Mouse (Mus musculus): Measurements from ENCODE around the gene Tuba4a. TPM values are rescaled to one million over a fixed set of nuclear protein-coding genes. Genes with fewer than 3 reads are reported as not detected.
"Not testable (repeated sequence)": the region's sequence is repeated elsewhere in the genome, so short reads cannot be mapped to it uniquely, and the experiment has no call there.

The Tuba4a gene
- total RNA-seq, 2 experiments from 2014 or later: 546 to 642 TPM

DNA sequence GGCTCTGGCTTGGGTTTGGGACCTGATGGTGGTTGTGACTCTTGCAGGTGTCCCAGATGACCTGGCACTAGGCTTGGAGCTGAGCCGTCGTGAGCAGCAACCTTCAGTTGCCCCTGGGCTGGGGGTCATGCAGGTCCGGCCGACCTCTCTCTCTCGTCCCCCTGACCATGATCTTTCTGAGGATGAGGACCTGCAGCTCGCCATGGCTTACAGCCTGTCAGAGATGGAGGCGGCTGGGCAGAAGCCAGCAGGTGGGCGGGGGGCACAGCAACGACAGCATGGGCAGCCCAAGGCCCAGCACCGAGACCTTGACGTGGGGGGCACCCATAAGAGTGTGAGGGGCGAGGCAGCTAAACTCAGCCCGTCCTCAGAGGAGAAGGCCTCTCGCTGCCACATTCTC lies 23.7 kb upstream of the Tuba4a start:
- DNase-seq: no peak
- intact Hi-C loops (cut with DNase I): no loop called here

DNA sequence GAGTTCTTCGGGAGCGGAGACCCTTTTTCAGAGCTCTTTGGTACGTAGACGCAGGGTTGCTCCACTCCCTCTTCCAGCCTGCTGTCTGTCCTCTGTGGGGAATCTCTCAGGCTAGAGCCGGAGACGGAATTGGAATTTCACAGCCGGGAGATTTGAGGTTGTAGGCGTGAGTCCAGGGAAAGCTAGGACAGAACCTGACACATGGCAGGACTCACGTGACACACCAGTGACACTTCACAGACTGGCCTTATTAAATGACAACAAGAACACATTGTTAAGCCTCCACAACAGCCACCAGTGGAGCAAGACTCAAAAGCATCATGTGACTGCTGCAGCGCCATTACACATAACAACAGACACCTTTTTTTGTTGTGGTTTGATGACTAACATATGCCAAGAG lies 19.9 kb upstream of the Tuba4a start:
- no peak for DNase-seq
- intact Hi-C loops (cut with DNase I): no loop called here

DNA sequence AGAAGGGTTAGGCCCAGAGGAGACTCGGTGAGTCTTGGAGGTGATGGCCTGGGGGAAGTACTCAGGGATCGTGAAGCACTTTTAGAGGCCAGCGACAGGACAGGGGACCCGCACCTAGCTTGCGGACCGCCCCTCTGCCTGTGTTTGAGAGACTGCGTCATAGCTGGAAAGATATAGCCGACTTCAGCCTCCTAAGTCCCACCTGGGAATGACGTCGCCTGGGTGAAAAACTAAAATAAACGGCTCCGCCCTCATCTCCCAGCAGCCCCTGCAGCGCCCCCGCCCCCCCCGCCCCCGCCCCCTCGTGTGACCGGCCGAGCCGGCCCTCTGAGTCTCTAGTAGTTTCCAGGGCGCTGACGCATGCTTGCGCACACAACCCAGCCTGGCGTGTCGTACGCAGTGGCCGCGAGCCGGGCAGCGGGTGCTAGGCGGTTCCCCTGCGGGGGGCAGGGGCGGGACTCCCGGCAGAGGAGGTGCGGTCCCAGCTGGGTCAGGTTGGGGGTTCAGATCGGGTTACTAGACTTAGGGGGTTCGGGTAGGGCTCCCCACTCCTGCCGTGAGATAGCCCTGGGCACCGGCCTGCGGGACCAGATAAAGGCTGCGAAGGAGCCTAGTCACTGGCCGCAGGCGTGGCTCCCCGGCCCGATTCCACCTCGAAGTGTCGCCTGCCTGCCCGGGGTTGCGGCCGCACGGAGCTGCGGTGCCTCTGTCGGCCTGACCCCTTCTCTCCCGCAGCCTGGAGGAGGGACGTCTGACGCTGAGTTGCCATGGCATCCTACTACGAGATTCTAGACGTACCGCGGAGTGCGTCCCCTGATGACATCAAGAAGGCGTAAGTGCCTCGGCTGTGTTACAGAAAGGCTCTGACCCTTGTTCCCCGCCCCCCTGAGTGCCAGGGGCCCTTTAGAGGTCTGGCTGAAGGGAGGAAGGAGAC lies 16.7 kb upstream of the Tuba4a start, which contains the start of gene Dnajb2:
TSS of gene Dnajb2 (plus strand) at position 290 of the 934 bp plus-strand sequence.
- intact Hi-C loops (cut with DNase I): no loop called here
- peak; percentile 89 for DNase-seq

DNA sequence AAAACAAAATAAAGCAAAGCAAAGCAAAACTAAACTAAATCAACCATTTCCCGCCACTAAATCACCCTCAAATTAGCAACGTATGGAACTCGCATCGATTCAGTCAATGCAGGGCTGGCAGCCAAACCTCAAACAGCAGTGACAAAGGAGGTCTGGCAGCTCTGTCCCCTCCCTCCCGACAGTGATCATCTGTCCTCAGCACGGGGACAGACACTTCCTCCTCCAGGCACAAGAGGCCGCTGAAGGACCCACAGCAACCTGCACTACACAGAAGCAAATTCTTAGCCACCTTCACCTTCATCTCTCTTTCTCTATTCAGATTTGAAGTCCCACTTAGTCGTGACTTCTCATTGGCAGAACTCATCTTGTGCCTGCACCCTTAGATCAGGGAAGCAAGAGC lies 14.9 kb upstream of the Tuba4a start:
- DNase-seq: peak; percentile 63 to 70
- intact Hi-C loops (cut with DNase I): loop anchor here (2.0 kb wide), 1 partner anchor 18 kb away; no protein-coding TSS in a partner anchor

DNA sequence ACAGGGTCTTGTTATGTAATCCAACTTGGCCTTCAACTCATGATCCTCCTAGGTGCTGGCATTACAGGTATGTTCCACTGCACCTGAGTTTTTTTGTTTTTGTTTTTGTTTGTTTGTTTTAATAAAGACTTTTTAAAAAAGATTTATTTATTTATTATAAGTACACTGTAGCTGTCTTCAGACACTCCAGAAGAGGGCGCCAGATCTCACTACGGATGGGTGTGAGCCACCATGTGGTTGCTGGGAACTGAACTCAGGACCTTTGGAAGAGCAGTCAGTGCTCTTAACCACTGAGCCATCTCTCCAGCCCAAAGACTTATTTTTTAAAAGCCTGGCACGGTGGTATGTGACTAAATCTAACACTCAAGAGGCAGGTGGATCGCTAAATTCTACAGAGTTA lies 12.8 kb upstream of the Tuba4a start:
- intact Hi-C loops (cut with DNase I): not testable (repeated sequence)

DNA sequence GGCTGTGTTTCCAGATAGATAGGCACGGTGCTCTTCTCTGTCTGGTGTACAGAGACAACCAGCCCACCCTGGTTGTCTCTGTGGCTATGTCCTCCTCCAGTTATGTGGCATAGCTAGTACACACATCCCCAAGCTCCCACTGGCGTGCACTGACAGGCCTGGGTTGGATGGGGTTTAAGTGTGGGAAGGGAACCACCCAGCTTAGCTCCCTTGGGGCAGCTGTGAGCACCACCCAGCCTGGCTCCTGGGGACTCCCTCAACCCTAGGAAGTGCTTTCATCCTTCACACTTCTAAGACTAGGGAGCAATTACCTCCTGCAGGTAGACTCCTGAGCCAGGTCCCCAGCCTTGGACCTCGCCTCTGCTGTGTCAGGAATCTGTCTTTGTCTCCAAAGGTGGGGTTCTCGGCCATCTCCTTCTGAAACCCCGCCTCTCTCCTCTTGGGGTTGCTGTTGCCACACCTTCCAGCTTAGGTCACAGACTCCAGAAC lies 12.0 kb upstream of the Tuba4a start, which contains the start of gene A630095N17Rik:
TSS of gene A630095N17Rik (minus strand) at position 439 of the 489 bp plus-strand sequence.
- intact Hi-C loops (cut with DNase I): no loop called here

More for the DNA sequence above, 12.8 kb upstream of the Tuba4a start:
- DNase-seq: not testable (repeated sequence)

DNA sequence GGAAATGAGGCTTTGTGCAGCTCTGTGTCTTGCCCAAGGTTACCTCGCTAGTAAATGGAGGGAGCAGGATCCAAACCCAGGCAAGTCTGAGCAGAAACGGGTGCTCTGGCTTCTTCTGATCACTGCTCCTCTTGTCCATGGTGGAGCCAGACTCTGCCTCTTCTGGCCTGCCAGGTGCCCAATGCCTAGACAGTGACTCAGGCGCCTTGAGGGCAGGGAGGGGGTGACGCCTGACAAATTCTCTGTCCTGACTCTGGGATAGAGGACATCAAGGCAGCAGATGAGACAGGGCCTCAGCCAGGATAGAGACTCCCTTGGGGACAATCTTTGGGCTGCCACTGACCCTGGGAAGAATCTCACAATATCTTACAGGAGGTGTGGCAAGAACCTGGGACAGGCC lies 11.6 kb upstream of the Tuba4a start:
- DNase-seq: no peak
- intact Hi-C loops (cut with DNase I): no loop called here

More for the DNA sequence above, 12.0 kb upstream of the Tuba4a start, which contains the start of gene A630095N17Rik:
- no peak for DNase-seq

DNA sequence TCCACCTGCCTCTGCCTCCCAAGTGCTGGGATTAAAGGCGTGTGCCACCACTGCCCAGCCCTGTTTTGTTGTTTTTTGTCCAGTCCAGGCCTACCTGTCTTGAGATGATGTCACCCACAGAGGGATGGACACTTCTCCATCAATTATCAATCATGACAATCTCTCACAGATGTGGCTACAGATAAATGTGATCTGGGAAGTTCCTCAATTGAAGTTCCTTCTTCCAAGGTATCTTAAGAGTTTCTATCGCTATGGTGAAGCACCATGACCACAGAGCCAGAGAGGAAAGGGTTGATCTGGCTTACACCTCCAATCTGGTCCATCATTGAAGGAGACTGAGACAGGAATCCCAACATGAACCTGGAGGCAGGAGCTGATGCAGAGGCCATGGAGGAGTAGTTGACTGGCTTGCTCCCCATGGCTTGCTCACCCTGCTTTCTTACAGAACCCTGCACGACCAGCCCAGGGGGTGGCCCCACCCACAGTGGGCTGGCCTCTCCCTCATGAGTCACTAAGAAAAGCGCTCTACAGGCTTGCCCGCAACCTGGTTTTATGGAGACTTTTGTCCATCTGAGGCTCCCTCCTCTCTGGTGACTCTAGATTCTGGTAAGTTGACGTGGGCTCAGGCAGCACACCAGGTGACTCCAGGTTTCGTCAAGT lies 10.8 kb upstream of the Tuba4a start:
- intact Hi-C loops (cut with DNase I): no loop called here
- DNase-seq: no peak

DNA sequence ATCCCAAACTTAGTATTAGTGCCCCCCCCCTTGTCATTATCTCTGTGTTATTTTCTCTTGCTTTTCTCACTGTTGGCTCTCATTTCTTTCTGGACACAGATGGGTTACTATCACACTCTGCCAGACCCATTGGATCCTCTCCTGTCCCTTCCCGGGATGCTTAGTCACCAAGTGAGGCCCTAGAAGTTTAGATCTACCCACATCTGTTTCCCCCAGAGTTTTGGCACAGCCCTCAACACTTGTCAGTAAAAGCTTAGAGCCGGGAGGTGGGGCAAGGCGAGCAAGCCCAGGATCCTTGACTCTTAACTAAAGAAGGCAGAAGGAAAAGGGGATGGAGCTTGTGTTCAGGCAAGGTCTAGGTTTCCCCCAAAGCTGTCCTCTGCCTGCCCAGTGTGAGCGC lies 9.5 kb upstream of the Tuba4a start:
- intact Hi-C loops (cut with DNase I): no loop called here
- DNase-seq: no peak

DNA sequence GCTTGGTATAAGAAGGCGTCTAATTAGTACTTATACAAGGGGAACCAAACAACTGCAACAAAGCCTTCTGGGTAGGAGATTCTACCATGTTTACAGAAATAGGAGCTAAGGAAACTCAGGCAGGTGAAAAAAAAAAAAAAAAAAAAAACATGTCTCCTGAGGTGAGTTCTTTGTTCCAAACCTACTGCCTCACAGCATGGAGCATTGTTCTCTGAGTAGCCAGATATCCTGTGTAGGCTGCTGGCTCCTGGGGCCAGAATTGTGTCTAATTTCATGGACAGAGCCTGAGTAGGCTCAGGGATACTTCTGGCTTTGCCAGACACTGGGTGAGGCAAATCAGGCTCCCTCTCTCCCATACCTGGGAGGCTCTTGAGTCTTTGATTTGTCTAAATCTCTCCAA lies 8.0 kb upstream of the Tuba4a start:
- intact Hi-C loops (cut with DNase I): no loop called here
- DNase-seq: no peak

DNA sequence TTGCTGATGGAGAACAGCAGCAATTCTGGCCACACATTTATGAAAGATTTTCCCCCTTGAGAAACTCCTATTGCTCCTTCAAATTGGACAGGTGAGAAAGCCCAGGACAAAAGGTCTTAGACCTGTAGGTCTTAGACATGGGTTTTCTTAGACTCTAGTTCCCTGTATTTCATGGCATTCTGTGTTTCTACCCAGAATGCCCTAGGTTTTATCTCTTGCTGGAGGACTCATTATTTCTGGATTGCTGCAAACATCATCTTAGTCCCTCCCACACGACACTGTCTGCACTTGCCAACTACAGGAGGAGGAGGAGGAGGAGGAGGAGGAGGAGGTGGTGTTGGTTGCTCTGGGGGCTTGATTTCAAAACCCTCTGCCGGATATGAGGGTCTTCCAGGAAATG lies 6.5 kb upstream of the Tuba4a start:
- intact Hi-C loops (cut with DNase I): no loop called here
- DNase-seq: no peak

DNA sequence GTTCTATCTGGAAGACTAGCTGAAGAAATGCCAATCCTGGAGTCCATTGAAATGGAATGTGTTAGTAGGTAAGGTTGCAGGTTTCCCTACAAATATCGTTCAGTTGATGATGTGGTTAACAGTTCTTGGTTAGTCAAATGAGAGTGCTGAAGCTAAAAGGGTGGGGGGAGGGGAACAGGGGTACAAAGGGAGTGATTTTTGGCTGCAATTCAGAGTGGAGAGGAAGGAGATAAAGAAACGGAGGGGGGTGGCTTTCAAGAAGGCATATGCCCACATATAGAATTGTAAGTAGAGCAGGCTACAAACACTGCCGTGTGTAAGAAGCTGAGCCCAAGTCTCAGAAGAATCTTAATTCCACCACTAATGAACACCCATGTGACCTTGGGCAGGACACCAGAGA lies 5.8 kb upstream of the Tuba4a start:
- intact Hi-C loops (cut with DNase I): no loop called here
- DNase-seq: no peak

DNA sequence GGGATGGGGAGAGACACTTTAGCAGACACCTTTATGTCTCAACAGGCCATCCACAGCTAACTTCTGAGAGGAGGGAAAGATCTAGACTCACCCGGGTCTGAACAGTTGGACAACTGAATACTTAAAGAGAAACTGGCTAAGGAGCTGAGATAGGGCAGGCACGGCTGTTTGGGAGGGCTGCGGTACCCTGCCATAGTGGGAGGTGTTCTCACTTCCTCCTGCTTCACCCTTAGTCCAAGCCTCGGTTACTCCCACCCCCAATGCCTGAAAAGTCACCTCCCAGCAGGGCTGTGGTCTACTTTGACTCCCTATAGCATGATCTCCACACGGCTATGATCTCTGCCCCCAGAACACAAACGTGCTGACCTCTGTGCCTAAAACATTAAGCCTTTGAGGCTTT lies 3.9 kb upstream of the Tuba4a start:
- intact Hi-C loops (cut with DNase I): no loop called here
- no peak for DNase-seq

DNA sequence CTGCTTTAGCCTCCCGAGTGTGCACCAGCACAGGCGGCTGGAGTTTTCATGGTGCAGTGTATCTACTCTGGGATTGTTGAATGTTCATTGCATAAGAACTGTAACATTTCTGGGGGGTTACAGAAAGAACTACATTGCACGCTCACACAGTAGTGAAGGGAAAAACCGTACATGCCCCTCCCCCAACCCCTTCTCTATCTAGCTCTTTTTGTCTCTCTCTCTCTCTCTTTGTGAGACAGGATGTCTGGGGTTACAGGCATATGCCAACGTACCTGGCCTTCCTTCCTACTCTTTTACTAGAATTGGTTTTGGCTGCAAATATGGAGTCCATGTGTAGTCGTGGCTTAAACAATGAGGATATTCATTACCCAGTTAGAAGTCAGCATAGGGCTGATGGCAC lies 3.3 kb upstream of the Tuba4a start:
- no peak for DNase-seq
- intact Hi-C loops (cut with DNase I): no loop called here

DNA sequence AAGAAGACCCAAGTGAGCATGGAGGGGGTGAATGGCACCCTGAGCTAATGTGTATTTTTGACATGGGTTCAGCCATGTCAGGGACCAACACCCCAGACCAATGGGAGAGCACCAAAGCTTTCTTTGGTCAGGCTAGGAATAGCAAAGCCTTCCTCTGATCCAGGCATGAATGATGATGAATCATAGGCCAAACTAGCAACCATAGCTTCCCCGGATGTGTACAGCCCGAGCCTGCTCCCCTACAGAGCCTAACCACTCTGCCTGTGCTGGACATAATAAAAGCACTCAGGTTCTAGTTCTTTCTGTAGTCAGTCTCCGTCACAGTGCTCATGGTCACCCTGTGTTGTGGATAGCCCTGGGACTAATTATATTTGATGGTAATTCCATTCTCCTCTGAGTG lies 1.9 kb upstream of the Tuba4a start:
- intact Hi-C loops (cut with DNase I): no loop called here
- DNase-seq: no peak

DNA sequence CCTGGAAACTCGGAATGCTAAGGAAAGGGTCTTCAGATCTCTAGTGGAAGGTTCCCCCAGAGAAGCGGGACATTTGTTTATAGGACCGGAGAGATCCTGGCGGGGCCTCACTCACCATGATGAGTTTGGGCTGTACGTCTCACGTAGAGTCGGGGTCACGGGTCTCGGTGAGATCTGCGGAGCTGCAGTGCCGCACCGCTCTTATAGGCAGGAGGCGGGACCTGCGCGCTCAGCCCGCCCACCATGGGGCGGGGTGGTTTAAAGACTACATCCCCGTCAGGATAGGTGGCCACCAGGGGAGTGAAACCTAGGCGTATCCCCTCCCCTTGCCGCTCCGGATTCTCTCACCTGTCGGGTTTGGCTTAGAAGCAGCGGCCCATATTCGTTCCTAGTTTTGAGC lies 587 bp downstream of the Tuba4a start:
- DNase-seq: peak; percentile 84 to 91
- intact Hi-C loops (cut with DNase I): no loop called here

DNA sequence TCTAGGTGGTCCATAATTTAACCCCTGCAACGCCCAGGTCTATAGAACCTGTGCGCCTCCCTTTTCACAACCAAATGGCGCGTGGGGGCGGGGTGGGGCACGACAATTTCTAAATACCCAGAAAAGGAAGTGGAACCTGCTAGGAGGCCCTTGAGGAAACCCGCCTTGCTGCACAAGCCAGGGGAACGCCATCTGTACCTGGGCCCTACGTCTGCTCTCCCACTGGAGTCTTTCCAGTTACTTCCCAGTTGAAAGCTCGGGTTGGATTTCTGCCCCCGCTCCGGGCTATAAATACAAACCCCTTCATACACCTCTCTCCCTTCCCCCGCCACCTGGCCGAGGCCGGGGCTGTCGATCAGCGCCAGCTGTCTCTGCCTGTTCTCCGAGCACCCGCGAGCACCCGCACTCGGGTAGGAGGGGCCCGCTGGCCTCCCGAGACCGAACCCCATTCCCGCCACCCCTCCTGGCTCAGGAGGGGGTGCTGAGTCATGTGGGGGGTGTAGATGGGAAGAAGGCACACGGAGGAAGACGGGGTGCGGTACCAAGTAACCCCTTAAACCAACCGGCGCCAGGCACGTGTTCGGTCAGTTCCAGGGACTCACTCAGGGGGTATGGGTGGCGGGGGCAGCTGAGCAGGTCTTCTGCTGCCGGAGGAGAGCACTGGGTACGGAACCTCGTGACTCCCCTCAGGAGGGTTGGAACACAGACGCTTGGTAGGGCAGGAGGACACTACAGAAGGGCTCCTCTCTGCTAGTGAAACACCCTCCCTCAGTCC lies 1.3 kb downstream of the Tuba4a start:
- intact Hi-C loops (cut with DNase I): no loop called here
- peak; percentile 70 to 80 for DNase-seq

DNA sequence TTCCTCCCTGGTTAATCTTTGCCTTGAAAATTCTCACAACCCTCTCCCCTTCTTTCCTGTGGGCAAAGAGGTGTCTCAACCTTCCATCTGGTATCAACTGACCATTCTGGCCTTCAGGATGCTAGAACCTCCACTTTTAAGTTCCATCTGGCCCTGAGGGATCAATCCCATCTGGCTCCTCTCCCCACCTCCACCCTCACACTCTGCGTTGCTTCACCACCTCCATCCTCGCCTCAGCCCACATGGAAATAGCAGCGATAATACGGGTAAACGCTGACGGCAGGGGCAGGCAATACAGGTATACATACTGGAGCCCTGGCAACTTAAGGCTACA lies 1.8 kb downstream of the Tuba4a start:
- DNase-seq: no peak
- intact Hi-C loops (cut with DNase I): no loop called here

DNA sequence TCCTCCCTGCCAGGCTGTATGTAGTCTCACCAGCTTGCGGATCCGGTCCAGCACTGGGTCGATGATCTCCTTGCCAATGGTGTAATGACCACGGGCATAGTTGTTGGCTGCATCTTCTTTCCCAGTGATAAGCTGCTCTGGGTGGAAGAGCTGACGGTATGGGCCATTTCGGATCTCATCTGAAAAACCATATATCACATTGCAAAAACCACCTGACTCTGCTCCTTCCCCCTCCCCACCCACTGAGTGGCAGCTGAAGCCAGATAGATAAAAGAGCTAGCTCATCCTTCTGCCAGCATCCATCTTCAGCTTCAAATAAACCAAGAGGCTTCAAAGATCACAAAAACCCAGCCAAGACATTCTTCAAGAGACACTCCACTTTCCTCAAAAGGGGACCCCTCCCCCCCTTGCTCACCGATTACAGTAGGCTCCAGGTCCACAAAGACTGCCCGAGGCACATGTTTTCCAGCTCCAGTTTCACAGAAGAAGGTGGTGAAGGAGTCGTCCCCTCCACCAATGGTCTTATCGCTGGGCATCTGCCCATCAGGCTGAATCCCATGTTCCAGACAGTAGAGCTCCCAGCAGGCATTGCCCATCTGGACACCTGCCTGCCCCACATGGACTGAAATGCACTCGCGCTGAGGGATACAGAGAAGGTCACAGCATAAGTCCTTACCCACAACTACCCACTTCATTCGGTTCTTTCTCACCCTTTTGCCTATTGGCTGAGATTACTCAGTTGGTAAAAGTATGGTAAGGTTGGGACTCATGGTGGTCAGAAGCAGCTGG lies 2.7 kb downstream of the Tuba4a start:
- intact Hi-C loops (cut with DNase I): no loop called here
- peak; percentile 56 to 75 for DNase-seq

DNA sequence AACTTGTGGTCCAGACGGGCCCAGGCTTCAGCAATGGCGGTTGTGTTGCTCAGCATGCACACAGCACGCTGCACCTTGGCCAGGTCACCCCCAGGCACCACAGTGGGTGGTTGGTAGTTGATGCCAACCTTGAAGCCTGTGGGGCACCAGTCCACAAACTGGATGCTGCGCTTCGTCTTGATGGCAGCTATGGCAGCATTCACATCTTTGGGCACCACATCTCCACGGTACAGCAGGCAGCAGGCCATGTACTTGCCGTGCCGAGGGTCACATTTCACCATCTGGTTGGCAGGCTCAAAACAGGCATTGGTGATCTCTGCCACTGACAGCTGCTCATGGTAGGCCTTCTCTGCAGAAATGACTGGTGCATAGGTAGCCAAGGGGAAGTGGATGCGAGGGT lies 3.9 kb downstream of the Tuba4a start:
- intact Hi-C loops (cut with DNase I): no loop called here
- DNase-seq: no peak

Measured in heart, postnatal 14 days (tissue).